Mouse (Mus musculus): Measurements from ENCODE around the gene Galr3. TPM values are rescaled to one million over a fixed set of nuclear protein-coding genes. Genes with fewer than 3 reads are reported as not detected.
A peak's percentile ranks its signal among the peaks of the same experiment; 100 is the strongest.
"Not testable (repeated sequence)": the region's sequence is repeated elsewhere in the genome, so short reads cannot be mapped to it uniquely, and the experiment has no call there.

Gene Galr3
- polyA plus RNA-seq, 1 experiment from 2014 or later = not detected

- no peaks in the 10 kb centered on the region for H3K36me3 ChIP-seq
- no peaks in the 10 kb centered on the region for H3K9me3 ChIP-seq
- WGBS = 36% methylated on average over 16 of the region's 16 CpGs
- H3K4me3 ChIP-seq = peak overlapping the region; percentile 74
- peaks cover 68% of the 10 kb centered on the region for H3K4me1 ChIP-seq (replicated peaks)
- H3K27ac ChIP-seq = peak overlapping the region; percentile 100
- peaks cover 27% of the 10 kb centered on the region for H3K27me3 ChIP-seq (ENCODE audit: insufficient read depth, poor library complexity, severe bottlenecking)
- no peak for DNase-seq (ENCODE audit: low spot score)
These were observed 12.7 kb upstream of the Galr3 start for GRCm38 (mm10) chr15:79028823-79029484.

GRCm38 (mm10) chr15:79029519-79030241, 12.0 kb upstream of the Galr3 start:
- Histone ChIP-seq H3K4me3 (peak overlapping the region; percentile 74), H3K27me3 (ENCODE audit: insufficient read depth, poor library complexity, severe bottlenecking) (peaks cover 22% of the 10 kb centered on the region), H3K27ac (peak overlapping the region; percentile 100), H3K9me3 (no peaks in the 10 kb centered on the region), H3K4me1 (replicated peaks) (peaks cover 68% of the 10 kb centered on the region), H3K36me3 (0 out of 2 replicates have a peak, but pooled peaks cover under 1% of the 10 kb centered on the region)
- DNase-seq (ENCODE audit: low spot score) = no peak
- 13% methylated on average over 11 of the region's 11 CpGs for WGBS

- H3K9me3 ChIP-seq = no peaks in the 10 kb centered on the region
These were observed 10.9 kb upstream of the Galr3 start for GRCm38 (mm10) chr15:79030551-79031435.

GRCm38 (mm10) chr15:79031908-79032307, 9.8 kb upstream of the Galr3 start:
- Histone ChIP-seq H3K36me3 (peaks cover 22% of the 10 kb centered on the region), H3K4me1 (replicated peaks) (peaks cover 50% of the 10 kb centered on the region)
- H3K27me3 ChIP-seq (ENCODE audit: insufficient read depth, poor library complexity, severe bottlenecking); H3K27ac ChIP-seq; DNase-seq (ENCODE audit: low spot score); H3K9me3 ChIP-seq; H3K4me3 ChIP-seq: not testable (repeated sequence)
- 91% methylated on average over 5 of the region's 5 CpGs for WGBS

More at GRCm38 (mm10) chr15:79030551-79031435, 10.9 kb upstream of the Galr3 start:
- DNase-seq (ENCODE audit: low spot score) = peak; percentile 92
- peaks cover 11% of the 10 kb centered on the region for H3K36me3 ChIP-seq
- peaks cover 60% of the 10 kb centered on the region for H3K4me1 ChIP-seq (replicated peaks)
- H3K27ac ChIP-seq = peak overlapping the region; percentile 100
- H3K4me3 ChIP-seq = peak overlapping the region; percentile 74
- H3K27me3 ChIP-seq (ENCODE audit: insufficient read depth, poor library complexity, severe bottlenecking) = peaks cover 11% of the 10 kb centered on the region
- under 1% methylated on average over 52 of the region's 52 CpGs for WGBS

DNA sequence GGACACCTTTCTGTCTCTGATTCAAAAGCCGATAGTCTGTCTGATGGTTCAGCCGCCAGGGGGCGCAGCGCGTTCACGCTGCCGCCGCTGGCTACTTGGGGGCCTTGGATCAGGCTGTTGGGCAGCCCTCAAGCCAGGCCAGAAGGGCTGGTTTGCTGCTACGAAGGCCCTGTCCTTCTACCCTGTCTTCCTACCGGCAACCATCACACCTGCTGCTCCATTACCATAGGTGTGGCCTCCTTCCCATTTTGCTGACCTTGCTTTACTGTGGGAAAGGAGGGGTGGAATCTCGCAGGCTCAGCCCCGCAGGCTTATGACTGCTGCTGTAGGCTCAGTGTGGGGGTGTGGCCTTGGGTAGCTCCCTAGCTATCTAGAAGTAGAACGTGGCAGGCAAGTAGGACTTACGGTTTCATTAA, 3.8 kb upstream of the Galr3 start:
- Histone ChIP-seq H3K27ac (peak overlapping the region; percentile 45; the same call in 1 of the 2 replicates), H3K27me3 (ENCODE audit: insufficient read depth, poor library complexity, severe bottlenecking) (peaks cover 41% of the 10 kb centered on the region), H3K9me3 (no peaks in the 10 kb centered on the region), H3K4me3 (peak overlapping the region; percentile 11; the same call in 1 of the 2 replicates), H3K36me3 (peaks cover 31% of the 10 kb centered on the region), H3K4me1 (replicated peaks) (peaks cover 47% of the 10 kb centered on the region)
- WGBS = 14% methylated on average over 14 of the region's 14 CpGs
- DNase-seq (ENCODE audit: low spot score) = peak; percentile 83

- Histone ChIP-seq H3K4me1 (replicated peaks) (peaks cover 51% of the 10 kb centered on the region), H3K36me3 (peaks cover 31% of the 10 kb centered on the region), H3K4me3 (peak overlapping the region; percentile 11; the same call in 1 of the 2 replicates), H3K27me3 (ENCODE audit: insufficient read depth, poor library complexity, severe bottlenecking) (peaks cover 45% of the 10 kb centered on the region), H3K27ac (no peak overlapping the region), H3K9me3 (no peaks in the 10 kb centered on the region)
- DNase-seq (ENCODE audit: low spot score) = no peak
- WGBS = 70% methylated on average over 10 of the region's 10 CpGs
These were observed 3.4 kb upstream of the Galr3 start for GRCm38 (mm10) chr15:79038331-79038730.

DNA sequence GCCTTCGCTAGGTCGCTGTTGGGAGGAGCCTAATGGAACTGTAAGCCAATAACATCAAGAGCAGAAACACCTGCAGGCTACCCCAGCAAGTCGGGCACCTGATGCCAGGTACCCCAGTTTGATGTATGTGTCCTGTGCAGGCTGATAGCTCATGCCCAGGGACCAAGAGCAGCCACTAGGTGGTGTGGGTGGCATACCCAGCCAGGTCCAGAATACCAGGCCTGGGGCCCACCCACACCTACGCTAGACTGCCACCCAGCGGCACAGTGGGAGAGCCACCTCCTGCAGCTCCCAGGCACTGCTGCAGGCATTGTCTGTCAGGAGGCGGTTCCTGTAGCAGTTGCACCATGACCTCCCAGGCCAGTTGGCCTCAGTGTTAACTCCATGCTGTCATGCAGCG, 2.8 kb upstream of the Galr3 start:
- Histone ChIP-seq H3K4me3 (no peak overlapping the region), H3K4me1 (replicated peaks) (peaks cover 55% of the 10 kb centered on the region), H3K27me3 (ENCODE audit: insufficient read depth, poor library complexity, severe bottlenecking) (peaks cover 50% of the 10 kb centered on the region), H3K9me3 (no peaks in the 10 kb centered on the region), H3K36me3 (peaks cover 31% of the 10 kb centered on the region), H3K27ac (0 out of 2 replicates have a peak overlapping the region, but pooled peaks have one; percentile 19)
- 21% methylated on average over 7 of the region's 7 CpGs for WGBS
- peak; percentile 75 for DNase-seq (ENCODE audit: low spot score)

DNA sequence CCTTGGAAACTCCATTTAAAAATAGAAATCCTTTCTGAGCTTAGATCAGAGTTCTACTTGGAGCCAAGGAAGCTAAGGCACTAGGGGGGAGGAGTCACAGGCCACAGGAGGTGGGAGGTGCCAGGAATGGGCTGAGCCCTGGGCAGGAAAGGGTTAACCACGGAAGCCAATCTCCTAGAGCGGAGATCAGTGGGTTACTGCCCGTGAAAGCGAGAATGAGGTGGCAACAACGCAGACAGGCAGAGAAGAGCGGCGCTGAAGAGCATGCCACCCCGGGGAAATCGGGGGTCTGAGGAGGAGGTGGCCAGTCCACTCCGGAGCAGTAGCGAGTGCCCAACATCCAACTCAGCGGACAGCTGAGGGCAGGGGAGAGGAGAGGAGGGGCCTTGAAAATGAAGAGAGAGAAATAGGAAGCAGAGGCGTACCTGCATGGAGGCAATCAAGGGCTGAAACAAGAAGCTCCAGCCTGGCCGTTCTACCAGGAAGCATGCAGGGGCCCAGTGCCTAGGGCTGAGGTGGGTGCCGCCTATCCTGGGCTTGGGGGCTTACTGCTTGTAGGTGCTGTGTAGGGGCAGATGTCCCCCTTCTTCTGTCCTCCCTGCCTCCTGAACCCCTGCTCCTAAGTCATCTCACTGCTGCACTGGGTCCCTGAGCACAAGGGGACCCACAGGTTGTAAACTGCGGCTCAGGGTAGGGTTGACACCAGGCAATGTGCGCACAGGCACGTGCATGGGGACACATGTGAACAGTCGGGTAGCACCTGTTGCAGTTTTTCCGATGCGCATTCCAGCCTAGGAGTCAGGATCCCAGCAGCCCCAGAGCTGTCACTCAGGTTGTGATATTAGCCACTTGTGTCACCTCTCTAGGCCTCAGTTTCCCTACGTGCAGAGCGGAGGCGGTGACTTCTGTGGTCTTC, 926 bp upstream of the Galr3 start:
- Histone ChIP-seq H3K9me3 (no peaks in the 10 kb centered on the region), H3K36me3 (peaks cover 20% of the 10 kb centered on the region), H3K27ac (peak overlapping the region; percentile 8; the same call in 1 of the 2 replicates), H3K27me3 (ENCODE audit: insufficient read depth, poor library complexity, severe bottlenecking) (peaks cover 65% of the 10 kb centered on the region), H3K4me1 (replicated peaks) (peaks cover 69% of the 10 kb centered on the region), H3K4me3 (peak overlapping the region; percentile 36)
- WGBS = 24% methylated on average over 24 of the region's 24 CpGs
- no peak for DNase-seq (ENCODE audit: low spot score)

DNA sequence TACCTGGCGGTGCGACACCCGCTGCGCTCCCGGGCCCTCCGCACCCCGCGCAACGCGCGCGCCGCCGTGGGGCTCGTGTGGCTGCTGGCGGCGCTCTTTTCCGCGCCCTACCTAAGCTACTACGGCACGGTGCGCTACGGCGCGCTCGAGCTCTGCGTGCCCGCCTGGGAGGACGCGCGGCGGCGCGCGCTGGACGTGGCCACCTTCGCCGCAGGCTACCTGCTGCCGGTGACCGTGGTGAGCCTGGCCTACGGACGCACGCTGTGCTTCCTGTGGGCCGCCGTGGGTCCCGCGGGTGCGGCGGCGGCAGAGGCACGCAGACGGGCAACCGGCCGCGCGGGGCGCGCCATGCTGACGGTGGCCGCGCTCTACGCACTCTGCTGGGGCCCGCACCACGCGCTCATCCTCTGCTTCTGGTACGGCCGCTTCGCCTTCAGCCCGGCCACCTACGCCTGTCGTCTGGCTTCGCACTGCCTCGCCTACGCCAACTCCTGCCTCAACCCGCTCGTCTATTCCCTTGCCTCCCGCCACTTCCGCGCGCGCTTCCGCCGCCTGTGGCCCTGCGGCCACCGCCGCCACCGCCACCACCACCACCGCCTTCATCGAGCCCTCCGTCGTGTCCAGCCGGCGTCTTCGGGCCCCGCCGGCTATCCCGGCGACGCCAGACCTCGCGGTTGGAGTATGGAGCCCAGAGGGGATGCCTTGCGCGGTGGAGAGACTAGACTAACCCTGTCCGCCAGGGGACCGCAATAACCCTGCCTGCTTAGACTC, 1.2 kb downstream of the Galr3 start:
- Histone ChIP-seq H3K27me3 (ENCODE audit: insufficient read depth, poor library complexity, severe bottlenecking) (peaks cover 77% of the 10 kb centered on the region), H3K27ac (peak overlapping the region; percentile 82)
- peak; percentile 57 for DNase-seq (ENCODE audit: low spot score)

GRCm38 (mm10) chr15:79044837-79045236, 3.2 kb downstream of the Galr3 start:
- DNase-seq (ENCODE audit: low spot score) = peak; percentile 54
- Histone ChIP-seq H3K4me3 (0 out of 2 replicates have a peak overlapping the region, but pooled peaks have one; percentile 4), H3K9me3 (no peaks in the 10 kb centered on the region), H3K27ac (0 out of 2 replicates have a peak overlapping the region, but pooled peaks have one; percentile 23), H3K36me3 (no peaks in the 10 kb centered on the region), H3K4me1 (replicated peaks) (peaks cover 54% of the 10 kb centered on the region), H3K27me3 (ENCODE audit: insufficient read depth, poor library complexity, severe bottlenecking) (peaks cover 70% of the 10 kb centered on the region)
- WGBS = 19% methylated on average over 4 of the region's 4 CpGs

More for the DNA sequence above, 1.2 kb downstream of the Galr3 start:
- peaks cover 68% of the 10 kb centered on the region for H3K4me1 ChIP-seq (replicated peaks)
- H3K9me3 ChIP-seq = no peaks in the 10 kb centered on the region
- H3K36me3 ChIP-seq = no peaks in the 10 kb centered on the region
- under 1% methylated on average over 104 of the region's 105 CpGs for WGBS
- H3K4me3 ChIP-seq = peak overlapping the region; percentile 64

DNA sequence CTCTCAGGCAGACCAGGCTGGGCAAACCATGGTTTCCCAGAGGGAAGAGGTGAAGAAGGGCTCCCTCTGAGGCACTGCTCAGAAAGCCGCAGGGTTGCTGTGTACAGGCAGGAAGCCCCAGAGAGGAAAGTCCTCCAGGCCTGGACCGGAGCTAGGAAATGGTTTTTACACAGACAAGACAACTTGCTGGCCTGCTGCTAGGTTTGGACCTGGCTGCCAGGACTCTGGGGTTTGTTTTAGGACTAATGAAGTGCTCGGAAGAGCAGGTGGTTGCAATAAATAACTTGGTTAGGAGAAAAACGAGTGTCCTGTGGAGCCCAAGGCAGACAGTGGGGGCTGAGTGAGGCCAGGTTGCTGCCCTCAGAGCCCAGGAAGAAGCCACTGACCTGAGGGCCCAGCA, 6.5 kb downstream of the Galr3 start:
- Histone ChIP-seq H3K4me3 (no peak overlapping the region), H3K27me3 (ENCODE audit: insufficient read depth, poor library complexity, severe bottlenecking) (peaks cover 36% of the 10 kb centered on the region), H3K9me3 (no peaks in the 10 kb centered on the region), H3K4me1 (replicated peaks) (peaks cover 43% of the 10 kb centered on the region), H3K27ac (no peak overlapping the region), H3K36me3 (peaks cover 14% of the 10 kb centered on the region)
- DNase-seq (ENCODE audit: low spot score) = no peak
- WGBS = 77% methylated on average over 4 of the region's 4 CpGs
